Mouse (Mus musculus) embryo, embryonic 10 days (tissue): Measurements from ENCODE around the gene Ddt.
A peak's percentile ranks its signal among the peaks of the same experiment; 100 is the strongest.
"Not testable (repeated sequence)": the region's sequence is repeated elsewhere in the genome, so short reads cannot be mapped to it uniquely, and the experiment has no call there.

Experiments used
- DNase-seq: peaks from one replicate; pipeline ENCODE4 v3.0.0-alpha.2; 2015; ENCODE audit warnings: low spot score

Gene Ddt

DNA sequence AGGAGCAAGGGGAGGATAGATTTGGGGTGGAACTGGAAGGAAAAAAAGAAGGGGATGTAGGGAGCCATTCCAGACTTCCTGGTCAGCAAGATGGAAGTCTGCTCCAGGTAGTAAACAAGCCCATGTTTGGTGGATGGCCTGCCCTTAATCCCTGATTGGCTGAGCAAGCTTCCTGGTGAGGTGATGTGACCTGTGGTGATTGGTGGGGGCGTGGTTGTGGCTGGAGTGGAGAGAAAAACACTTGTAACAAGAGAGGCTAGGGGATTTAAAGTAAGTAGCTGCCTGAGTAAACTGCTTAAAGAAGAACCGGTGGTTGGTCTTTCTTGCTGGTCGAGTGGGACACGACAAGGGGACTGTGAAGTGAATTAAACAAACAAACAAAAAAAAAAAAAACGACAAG is 5.5 kb downstream of the Ddt start:
- DNase-seq: not testable (repeated sequence)

DNA sequence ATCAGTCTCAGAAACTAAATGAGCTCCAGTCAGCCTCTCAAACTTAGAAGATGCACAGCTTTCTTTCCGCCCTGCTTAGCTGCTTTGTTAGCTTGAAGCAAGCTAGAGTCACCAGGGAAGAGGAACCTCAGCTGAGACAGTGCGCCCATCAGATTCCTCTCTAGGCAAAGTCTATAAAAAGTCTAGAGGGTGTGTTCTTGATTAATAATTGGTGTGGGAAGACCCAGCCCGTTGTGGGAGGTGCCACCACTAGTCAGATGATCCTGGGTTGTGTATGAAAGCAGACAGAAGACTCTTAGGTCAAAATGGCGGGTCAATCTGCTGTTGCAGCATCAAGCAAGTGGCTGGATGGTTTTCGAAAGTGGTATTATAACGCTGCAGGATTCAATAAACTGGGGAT is 6.4 kb downstream of the Ddt start:
- no peak for DNase-seq

- DNase-seq: peak; percentile 95
Measured at GRCm38 (mm10) chr10:75764519-75765473, 8.4 kb downstream of the Ddt start.

DNA sequence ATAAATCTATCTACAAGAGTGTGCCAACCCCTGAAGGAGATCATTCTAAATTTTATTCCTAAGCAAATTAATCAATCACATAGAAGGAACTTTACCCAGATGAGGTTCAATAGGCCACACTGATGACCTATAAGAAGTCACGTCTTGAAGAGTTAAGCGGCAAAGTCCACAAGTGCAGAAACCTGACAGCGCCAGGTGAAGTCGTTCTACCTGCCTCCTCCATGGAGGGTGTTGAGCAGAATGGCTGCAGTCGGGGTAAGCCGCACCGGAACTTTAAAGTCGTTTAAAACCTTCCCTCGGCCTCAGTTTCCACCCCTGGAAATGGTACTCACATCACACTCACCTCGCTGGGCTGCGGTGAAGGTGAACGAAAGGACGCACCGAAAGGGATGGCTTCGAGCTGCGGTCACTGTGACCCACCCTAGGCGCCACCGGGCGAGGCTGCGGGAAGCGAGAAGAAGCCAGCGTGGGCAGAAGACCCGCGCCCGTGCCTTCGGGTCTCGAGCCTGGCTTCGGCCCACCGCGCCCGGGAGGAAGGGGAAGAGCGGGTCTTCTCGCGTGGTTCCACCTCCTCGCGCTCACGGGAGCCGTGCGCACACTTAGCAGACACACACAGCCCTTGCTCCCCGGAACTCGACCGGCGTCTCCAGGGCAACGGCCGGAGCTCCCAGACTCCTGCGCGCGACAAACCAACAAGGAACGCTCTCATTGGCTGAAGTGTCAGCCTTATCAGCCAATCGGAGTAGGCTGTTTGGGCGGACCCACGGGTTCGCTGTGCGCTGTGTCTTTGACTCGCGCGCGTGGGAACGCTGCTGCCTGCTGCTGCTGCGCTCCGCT is 9.3 kb downstream of the Ddt start, which contains the start of gene Cabin1:
Gene Cabin1, minus strand, starts transcription at position 660 of the 837 bp plus-strand sequence.
- peak; percentile 99 for DNase-seq

DNA sequence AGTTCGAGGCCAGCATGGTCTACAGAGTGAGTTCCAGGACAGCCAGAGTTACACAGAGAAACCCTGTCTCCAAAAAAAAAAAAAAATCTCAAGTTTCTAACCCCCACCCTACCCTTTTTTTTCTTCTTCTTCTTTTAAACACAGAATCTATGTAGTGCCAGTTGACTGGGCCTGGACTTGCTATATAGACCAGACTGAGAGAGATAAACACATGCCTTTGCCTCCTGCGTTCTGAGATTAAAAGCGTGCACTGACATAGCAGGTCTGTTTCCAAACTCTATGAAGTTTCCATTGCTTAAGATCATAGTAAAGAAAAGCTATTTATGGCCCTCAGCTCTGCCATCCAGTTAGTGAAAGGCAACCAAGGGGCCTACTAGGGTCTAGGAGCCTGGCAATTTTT is 10.8 kb downstream of the Ddt start:
- no peak for DNase-seq

DNA sequence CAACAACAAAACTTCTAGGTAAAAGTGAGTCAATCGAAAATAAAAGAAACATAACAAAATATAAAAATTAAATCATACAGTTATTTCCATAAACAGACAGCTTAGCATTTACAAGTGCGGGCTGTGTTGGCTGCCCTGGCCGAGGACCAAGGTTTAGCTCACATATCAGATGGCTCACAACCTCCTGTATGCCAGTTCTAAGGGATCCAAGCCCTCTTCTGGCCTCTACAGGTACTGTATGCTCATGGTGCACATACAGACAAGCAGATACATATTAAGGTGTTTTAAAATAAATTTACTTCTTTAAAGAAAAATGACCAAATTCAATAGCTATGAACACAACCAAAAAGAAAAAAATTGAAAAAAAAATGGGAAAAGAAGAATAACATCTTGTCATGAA is 12.9 kb downstream of the Ddt start:
- no peak for DNase-seq

DNA sequence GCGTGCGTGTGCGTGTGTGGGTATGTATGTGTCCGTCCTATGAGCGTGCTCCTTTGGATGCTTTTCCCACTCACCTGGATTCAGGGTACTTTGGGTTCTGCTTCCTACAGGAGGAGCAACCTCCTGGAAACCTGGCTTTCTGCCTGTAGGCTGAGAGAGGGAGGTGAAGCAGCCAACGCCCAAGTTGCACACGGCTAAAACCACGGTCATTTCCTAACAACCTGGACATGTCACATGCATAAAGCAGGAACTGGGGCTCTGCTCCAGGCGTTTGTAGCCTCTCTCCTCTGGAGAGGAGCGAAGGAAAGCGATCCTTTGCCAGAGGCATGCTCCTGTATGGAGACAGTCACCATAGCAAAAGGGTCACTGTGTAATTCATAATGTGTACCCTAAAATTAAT is 16.5 kb downstream of the Ddt start:
- no peak for DNase-seq

GRCm38 (mm10) chr10:75744017-75744416 is 29.2 kb downstream of the Ddt start:
- peak; percentile 90 for DNase-seq

DNA sequence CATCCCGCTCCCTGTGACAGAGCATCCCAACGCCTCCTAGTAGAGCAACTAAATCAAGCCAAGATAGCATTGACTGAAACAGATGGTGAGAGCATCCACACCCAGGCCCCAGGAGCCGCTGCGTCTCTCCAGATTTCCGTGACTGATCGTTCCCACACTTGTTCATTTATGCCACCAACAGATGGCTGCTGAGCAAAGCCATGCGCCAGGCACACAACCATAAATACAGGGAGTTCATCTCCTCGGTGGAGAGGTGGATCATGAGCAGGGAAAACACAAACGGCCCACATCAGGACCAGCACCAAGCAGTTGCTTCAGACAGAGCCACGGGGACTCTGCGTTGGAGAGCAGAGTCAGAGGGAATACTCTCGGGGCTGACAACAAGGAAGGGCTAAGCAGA is 29.8 kb downstream of the Ddt start:
- no peak for DNase-seq

GRCm38 (mm10) chr10:75740866-75741265 is 32.3 kb downstream of the Ddt start:
- DNase-seq: no peak

GRCm38 (mm10) chr10:75725449-75725848 is 47.8 kb downstream of the Ddt start:
- no peak for DNase-seq
